Mouse (Mus musculus) kidney, adult 2 months (tissue): ENCODE measurements around the gene Cyp2u1.

Experiments used
- CTCF ChIP-seq: fragments of 200-500 bp; conservative IDR thresholded peaks from 2 replicates; pipeline ENCODE4 v1.5.1; 2011; ENCODE audit warnings: low read depth, mild to moderate bottlenecking, control low read depth, low read length, moderate library complexity, mixed read lengths; ENCODE audit not compliant: insufficient read depth, insufficient read length
- POLR2A ChIP-seq: fragments of 200-500 bp; IDR thresholded peaks from one replicate; pipeline ENCODE4 v1.6.1; 2011; ENCODE audit warnings: low read depth, low read length, control low read depth

DNA sequence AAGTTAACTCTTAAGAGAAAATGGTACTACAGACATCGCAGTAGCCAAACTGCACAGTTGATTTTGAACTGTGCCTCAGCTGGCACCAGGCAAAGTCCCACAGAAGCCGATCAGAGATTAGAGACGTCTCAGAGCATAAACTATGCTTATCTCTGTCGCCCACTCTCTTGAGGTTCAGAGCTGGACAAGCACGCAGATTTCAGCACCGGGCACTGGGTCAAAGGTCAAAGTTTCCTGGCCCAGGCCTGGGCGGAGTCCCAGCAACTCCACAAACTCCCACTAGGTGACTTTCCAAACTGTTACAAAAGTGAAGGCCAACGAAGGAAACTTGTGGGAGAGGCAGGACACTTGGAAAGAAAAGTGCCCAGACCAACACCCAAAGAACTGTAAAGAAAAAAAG, 31.9 kb downstream of the Cyp2u1 start:
- TF ChIP-seq CTCF, result peak; percentile 44
- TF ChIP-seq POLR2A, result no peak
